Mouse (Mus musculus): Measurements from ENCODE around the gene Prrc2a.

Gene Prrc2a

DNA sequence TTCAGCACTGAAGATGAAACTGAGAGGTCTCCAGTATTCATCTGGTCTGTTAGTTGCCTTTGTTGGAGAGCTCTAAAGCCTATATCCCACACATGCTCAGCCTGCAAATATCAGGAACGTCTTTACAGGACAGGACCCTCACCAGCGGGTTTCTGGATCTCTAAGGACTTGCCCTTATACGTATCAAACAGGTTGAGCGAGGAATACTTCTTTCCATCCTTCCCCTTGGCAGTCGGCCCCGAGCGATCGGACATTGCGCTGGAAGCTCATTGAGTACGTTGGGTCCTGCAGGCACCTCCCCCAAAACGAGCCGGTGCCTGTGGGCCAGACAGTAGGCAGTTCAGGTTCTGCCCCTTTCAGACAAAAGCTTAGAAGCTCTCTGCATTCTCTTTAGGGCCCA, 2.0 kb downstream of the Prrc2a start:
- in situ Hi-C loops (cut with MboI): no loop called here

DNA sequence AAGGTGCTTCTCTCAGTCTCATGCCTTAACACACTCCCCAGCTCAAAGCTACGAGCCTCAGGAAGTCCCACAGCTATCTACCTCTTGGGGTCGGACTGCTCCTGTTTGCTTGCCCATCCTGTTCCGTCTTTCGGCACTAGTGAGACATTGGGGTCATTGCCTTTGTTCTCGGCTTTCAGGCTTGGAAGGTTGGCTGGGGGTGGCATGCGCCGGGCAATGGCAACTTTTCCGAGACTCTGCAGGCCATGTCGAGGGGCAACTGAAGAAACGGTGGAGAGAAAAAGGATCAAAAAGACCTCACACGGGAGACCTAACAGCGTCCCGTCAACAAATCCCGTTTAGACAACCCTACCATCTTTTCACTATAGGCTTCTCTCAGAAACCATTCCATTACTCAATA, 2.6 kb downstream of the Prrc2a start:
- in situ Hi-C loops (cut with MboI): no loop called here

DNA sequence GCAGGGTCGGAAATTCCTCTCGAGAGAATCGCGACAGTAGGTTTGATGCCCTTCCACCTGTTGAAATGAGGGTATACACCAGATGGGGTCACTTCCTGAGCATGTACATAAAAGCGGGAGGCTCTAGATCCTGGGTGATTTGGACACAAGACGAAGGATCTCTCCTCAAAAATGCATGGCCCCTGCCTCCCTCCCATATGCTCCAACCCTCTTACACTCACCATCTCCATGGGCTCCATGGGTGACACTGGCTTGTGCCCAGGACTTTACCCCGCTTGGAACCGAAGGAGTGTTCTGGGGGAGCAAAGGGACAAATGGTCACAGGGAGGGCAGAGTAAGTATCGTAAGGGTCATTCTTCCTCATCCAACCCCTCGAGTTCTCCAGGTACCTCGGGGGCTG, 3.3 kb downstream of the Prrc2a start:
- in situ Hi-C loops (cut with MboI): no loop called here

DNA sequence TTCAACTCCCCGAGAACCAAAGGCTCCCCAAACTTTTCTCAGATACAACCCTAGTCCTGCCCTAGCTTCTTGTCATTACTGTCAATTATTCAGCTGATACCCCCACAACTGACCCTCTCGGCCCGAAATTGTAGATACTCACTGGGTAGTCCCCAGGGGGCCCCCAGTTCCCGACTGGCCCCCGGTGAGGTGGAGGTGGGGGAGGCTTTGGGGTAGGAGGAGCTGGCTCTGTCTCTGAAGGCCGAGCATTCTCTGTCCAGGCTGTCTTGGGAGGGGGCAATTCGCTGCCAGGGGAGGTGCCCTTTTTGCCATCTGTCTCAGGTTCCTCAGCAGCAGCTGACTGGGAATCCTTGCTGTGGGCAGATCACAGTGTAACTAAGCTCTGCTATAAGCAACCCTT, 5.1 kb downstream of the Prrc2a start:
- in situ Hi-C loops (cut with MboI): no loop called here

DNA sequence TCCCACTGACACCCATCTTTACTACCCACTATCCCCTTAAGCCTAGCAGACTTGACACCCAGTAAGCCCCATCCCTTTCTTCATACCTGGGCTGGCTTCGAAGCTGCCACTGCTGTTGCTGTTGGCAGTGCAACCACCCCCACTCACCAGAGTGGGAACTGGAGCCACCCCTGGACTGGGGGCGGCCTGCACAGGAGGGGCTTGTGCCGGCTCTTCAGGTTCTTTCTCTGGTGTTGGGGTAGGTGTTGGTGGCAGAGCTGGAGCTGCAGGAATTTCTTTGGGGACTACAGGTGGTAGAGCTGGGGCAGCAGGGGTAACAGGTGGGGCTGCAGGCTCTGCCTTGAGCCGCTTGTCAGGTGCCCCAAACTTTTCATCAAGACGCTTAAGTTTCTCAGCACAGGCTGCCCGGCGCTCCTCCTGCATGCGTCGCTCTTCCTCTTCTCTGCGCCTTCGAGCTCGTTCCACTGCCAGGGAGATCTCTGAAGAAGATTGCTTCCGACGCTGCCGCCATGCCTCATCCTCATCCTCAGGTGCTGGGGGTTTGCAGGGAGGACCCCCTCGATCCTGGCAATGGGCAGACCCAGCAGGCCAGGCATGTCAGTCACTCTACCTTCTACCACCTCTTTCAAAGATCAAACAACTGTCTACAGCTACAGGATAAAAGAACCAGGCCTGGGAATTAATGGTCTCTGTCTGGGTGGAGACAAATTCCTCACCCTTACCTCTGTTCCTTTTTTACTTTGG, 5.7 kb downstream of the Prrc2a start:
- in situ Hi-C loops (cut with MboI): no loop called here

DNA sequence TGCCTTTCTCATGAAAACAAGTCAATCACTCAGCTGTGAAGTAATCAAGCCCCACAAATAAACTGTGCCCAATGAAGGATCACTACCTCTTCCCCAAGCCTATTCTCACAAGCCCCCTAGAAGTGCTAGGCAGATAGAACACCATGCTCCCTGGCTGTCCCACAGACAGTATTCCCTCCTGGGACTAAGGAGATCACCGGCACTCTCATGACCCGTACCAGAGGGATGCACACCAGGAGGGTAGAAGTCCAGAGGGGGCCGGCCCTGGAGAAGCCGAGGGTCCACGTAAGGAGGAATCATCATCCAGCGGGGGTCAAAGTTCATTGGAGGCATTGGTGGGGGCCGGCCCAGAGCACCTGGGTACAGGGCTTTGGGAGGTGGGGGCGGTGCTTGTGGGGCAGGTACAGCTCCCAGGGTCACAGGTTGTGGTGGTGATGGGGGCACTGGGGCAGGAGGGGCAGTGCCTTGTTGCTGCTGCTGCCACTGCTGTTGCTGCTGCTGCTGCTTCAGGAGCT, 7.0 kb downstream of the Prrc2a start:
- in situ Hi-C loops (cut with MboI): no loop called here

DNA sequence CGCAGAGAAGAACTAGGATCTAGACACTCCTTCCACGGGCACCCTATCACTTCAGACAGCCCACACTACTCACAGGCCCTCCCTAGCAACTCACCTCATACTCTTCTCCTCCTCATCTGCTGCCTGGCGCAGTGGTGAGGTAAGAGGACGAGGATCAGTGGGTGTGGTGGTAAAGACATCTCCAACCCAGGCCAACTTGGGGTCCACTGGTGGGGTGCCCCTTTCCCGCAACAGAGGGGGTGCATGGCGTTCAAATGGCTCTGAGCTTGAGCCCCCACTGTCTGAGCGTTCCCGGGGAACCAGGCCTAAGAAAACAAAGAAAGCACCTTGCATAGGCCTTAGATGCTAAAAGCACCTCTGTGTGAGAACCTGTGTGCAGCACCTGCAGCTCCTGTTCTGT, 7.4 kb downstream of the Prrc2a start:
- in situ Hi-C loops (cut with MboI): no loop called here

DNA sequence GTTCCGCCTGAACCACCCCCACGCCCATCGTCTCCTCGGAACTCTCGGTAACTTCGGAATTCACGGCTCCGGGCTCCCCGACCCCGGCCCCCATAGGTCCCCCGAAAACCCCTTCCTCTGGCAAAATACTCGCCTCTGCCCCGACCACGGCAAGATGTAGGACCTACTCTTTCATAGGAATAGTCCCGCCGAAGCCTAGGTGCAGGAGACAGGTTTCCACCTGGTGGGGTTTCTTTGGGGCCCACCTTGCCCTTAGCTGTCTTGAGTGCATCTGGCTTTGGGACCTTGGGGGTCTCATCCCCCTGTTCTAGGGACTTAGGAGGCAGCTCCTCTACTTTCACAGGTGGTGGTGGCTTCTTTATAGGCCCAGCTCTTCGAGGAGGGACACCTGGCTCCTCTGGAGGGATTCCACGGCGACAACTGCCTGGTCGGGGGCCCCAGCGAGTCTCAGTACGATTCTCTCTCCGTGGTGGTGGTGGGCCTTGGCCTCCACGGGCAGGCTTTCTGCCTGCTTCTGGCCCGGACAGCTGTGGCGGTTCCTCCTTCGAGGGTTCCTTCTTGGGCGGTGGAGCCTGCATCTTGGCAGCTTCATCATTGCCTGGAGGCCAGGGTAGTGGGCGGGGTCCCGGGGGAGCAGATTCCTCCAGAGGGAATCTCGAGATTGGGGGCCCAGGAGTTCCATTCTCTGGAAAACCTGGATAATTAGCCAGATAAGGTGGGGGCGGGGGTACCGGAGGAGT, 8.1 kb downstream of the Prrc2a start:
- in situ Hi-C loops (cut with MboI): no loop called here

DNA sequence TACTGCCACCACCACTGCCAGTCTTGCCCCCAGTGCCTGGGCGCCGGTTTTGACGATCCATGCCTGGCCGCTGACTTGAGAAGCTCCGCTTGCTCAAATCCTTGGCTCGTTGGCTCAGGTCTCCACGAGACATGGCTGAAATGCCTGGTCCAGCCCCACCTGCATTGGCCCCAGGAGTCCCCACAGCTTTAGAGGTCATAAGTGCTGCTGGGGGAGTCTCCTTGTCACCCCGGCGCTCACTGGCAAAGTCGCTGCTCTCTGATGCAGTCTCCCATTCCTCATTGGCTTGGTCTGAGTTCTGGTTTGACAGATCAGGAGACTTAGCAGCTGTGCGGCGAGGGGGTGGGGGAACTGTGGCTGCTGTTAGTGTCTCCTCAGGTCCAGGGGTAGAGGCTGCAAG, 9.2 kb downstream of the Prrc2a start:
- in situ Hi-C loops (cut with MboI): no loop called here

DNA sequence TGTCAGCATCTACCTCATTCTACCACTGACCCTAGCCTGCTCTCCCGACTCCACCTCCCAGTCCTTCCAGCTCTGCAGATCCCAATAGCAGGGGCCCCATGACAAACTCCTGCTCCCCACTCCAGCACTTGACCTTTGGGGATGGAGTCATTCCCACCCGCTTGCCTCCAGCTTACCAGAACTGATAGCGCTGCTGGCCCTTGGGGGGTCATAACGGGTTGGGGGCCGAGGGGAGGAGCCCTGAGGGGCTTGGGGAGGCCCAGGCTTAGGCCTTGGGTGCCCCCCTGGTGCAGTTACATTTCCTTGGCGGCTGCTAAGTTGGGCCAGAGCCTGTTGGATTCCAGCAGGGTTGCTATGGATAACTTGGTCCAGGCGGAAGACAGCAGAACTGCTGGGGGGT, 10.1 kb downstream of the Prrc2a start:
- in situ Hi-C loops (cut with MboI): no loop called here

DNA sequence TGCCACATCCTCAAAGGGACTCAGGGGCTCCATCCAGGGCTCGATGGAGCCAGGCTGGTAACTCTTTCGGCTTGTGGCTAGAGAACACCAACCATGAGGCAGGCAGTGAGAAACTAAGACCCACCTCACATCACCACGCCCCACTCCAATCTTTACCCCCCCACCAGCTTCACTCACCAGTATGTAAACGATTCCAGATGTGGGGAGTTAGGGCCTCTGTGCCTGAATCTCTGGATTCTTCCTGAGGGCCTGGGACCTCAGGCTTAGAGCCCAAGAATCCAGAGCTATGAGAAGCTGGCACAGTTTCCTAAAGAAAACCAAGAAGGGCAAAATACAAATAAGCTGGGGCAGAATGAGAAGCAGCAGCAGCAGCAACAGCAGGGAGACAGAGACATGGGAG, 10.8 kb downstream of the Prrc2a start:
- in situ Hi-C loops (cut with MboI): no loop called here

DNA sequence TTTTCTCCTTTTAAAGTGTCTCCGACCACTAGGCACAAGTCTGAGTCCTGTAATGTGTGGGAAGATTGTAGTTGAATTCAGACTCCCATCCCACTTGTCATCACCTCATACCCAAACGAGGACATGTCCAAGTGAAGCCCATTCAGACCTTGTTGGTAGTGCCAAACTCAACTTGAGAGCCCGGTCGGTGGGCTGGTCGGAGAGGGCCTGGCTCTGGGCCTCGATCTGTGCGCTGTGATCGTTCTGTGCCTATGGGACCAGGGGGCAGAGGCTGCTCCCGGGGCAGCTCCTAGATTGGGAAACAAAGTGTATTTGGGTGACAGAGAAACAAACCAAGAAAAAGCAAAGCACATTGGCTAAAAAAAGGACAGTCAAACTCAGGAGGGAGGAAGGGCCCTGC, 11.6 kb downstream of the Prrc2a start:
- in situ Hi-C loops (cut with MboI): no loop called here

DNA sequence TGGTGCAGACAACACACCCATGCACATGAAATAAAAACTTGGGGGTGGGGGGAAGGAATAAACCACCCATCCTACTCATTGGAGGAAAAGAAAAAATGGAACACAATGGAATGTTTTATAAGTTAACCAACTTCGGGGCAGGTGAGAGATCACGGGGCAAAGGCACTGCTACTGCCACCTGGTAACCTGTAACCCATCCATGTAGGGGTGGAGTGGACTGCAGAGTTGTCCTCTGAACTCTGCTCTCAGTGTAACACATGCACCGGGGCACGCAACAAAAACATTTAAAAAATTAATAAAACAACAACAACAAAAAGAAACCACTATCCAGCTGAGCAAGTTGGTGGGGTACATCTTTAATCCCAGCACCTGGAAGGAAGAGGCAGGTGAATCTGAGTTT, 12.6 kb downstream of the Prrc2a start:
- in situ Hi-C loops (cut with MboI): no loop called here

DNA sequence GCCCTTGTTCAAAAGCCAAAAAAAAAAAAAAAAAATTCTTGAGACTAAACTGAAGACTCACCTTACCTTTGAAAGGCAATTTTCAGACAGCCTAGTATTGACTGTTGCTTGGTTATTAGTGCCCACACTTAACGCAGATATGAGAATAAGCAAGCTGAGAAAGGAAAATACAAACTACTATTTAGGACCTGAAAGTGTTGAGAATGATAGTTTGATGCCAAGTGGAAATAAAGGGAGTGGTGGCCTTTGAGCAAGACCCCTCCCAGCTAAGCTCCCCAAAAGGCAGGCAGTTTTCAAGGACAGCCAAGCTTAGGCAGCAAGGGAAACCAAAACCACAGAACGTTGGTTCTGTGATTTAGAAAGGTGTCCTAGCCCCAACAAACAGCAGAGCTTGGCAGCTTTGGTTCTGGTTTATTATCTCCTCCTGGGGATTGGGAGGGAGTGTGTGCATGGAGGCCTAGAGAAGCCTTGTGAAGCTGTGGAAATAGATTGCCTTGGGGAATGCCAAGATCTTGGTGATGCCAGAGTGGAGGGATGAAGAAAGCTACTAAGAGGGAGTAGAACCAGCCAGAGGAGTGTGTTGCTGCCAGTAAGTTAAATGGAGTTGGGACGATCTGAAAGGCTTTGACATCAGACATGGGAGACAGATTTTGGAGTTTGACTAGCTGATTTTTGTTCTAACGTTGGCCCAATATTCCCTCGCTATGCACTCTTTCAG, 16.6 kb downstream of the Prrc2a start:
- in situ Hi-C loops (cut with MboI): no loop called here

DNA sequence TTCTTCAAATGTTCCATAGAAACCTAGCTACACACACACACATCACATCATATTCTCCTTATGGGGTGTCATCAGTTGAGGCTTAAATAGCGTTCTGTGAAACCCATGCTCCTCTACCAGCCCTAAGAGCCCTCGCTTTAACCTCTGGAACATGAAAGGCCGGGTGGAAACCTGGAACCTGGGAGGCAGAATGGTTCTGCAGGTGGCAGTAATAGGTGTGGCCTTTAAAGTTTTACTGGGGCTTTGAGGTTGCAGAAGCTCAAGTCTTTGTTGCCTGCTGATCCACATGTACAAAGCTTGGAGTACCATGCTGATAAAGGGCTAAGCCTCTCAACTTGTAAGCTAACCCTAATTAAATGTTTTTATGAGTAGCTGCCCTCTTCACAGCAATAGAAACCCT, 17.3 kb downstream of the Prrc2a start:
- in situ Hi-C loops (cut with MboI): no loop called here

DNA sequence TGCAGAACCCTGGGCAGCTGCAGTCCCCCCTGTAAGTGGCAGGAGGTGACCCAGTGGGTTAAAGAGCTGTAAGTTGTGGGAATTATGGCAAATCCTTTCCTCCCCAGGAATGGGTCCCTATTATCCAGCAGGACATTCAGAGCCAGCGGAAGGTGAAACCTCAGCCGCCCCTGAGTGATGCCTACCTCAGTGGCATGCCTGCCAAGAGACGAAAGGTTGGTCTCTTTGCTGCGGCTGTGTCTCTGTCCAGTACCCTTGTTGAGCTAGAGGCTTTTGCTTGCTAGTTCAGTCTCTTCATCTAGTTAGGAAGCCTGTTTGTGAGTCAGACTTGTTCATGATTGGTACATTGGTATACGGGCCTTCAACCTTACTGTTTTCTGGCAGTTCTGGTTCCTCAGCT, 18.6 kb downstream of the Prrc2a start:
- in situ Hi-C loops (cut with MboI): no loop called here

DNA sequence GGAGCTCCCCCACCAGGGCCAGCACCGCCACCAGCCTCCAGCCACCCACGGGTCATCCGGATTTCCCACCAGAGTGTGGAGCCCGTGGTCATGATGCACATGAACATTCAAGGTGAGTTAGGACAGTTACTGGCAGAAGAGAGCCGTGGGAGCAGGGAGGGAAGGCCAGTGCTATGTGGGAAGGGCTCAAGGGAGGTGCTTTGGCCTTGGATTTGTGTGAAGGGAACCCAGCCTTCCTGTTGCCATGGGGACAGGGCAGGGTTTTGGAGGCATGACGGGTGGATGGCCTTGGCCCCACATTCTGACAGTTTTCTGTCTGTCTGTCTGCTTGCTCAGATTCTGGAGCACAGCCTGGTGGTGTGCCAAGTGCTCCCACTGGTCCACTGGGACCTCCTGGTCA, 22.7 kb downstream of the Prrc2a start:
- in situ Hi-C loops (cut with MboI): no loop called here

DNA sequence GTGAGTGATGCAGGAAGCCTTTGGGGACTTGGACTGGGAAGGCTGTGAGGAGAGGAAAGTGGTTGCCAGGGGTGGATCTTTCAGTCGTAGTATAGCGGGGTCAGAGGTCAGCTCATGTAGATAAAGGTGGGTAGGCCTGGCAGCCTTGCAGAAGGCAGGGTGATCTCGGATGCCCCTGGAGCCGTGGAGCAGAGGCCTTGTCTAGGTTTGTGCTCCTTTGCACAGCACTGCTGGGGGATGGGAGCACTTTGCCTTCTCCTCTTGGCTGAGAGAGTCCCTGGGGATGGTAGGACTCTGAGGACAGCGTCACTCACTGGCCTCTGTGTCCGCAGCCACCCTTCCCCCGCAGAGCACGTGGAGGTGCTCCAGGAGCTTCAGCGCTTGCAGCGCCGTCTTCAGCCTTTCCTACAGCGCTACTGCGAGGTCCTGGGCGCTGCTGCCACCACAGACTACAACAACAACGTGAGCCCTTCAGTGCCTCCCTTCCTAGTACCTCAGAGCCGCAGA, 24.2 kb downstream of the Prrc2a start:
- in situ Hi-C loops (cut with MboI): no loop called here

DNA sequence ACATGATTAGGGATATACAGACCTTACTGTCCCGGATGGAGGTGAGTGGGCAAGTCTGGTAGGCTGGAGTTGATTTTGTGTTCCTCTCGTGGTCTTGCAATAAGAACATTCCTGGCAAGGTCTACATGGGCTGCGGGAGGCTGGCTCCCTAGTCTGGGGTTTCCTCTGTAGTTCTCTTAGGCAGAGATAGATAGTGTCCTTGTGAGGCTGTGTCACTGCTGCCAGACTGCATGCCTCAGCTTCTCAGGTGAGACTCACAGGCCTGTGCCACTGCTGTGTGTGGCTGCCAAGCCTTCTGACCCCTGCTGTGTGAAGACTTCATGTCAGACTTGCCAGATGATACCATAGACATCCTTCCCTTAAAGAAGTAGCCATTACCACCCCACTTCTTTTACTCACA, 25.4 kb downstream of the Prrc2a start:
- in situ Hi-C loops (cut with MboI): no loop called here

DNA sequence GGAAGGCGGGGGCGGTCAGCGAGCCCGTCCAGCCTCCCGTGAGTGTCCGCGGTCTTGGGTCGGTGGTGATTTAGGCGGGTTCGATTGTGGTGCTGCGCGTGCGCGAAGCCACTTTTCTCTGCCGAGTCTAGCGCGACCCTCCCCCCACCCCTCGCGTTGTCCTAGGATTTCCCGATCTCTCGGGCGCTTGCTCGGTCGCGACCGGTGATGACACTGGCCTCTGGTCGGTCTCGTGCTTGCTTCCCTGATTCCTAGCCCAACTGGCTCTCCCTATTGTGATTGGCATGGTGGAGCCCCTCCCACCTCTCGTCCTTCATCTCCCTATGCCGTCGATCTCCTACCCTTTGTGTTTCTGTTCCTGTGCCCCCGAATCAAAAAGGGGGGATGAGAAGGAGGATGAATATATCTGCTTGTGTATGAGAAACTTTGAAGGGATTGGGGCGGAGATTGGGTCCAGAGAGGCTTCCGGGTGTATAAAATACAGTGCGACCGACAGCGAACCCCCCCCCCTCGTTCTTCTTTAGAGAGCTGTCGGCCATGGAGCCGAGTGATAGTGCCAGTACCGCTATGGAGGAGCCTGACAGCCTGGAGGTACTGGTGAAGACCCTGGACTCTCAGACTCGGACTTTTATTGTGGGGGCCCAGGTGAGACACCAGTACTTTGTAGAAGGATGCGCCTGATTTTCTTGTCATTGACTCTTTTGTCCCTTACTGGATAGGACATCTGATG, 28.9 kb downstream of the Prrc2a start:
- in situ Hi-C loops (cut with MboI): no loop called here

DNA sequence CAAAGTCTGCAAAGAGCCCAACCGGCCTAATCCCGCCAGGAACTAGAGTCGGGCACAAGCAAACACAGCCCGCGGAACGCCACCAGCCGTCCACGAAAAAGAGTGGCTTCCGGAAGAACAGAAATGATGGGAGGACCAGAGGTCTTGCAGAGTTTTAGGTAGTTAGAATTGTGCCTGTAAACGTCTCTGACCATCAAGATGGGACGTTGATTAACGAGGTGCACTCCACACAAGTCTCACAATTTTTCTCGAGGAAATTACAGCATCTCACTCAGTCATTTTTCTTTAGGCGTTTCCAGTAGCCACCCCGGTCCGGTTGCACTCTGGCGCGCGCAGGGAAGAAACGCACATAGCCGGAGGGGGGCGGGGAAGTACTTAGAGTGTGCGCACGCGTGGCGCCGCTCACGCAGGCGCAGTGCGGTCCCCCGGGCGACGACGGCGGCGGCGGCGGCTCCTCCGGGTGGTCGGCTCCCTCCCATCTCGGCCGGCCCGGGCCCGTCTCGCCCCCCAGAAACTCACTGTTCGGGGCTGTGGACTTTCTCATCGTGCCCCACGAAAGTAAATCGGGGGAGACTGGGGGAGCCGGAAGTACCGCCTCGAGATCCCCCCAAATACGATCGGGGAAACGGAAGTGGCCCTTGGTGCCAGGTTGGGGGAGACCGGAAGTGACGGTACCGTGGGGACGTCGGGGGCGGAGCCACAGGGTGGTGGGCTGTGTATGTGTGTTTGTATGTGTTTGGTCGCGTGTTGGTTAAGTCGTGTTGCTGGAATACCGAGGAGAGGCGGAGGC, 29.7 kb downstream of the Prrc2a start, which contains the start of gene Bag6:
Bag6 (plus strand) TSS at position 378 of the 790 bp plus-strand sequence.
- in situ Hi-C loops (cut with MboI): no loop called here

Data from mature B cell (primary cell).